Mouse (Mus musculus): ENCODE results near the gene Slc5a5.

Slc5a5 gene

GRCm38 (mm10) chr8:70865350-70866000, 27.1 kb downstream of the Slc5a5 start:
- in situ Hi-C loops (cut with MboI; ENCODE audit: unreplicated experiment in 2 of 2), result no loop called here

- in situ Hi-C loops (cut with MboI; ENCODE audit: unreplicated experiment in 2 of 2), result no loop called here
These were observed 27.8 kb downstream of the Slc5a5 start for GRCm38 (mm10) chr8:70864712-70865221.

GRCm38 (mm10) chr8:70863956-70864711, 28.4 kb downstream of the Slc5a5 start:
- in situ Hi-C loops (cut with MboI; ENCODE audit: unreplicated experiment in 2 of 2), result no loop called here

- in situ Hi-C loops (cut with MboI; ENCODE audit: unreplicated experiment in 2 of 2), result no loop called here
These were observed 29.5 kb downstream of the Slc5a5 start, which contains the start of gene Kcnn1 for GRCm38 (mm10) chr8:70862824-70863641. Gene Kcnn1, minus strand, starts transcription at chr8:70863258.

GRCm38 (mm10) chr8:70857516-70857915, 35.0 kb downstream of the Slc5a5 start:
- in situ Hi-C loops (cut with MboI; ENCODE audit: unreplicated experiment in 2 of 2), result no loop called here

GRCm38 (mm10) chr8:70856541-70857197, 35.9 kb downstream of the Slc5a5 start:
- in situ Hi-C loops (cut with MboI; ENCODE audit: unreplicated experiment in 2 of 2), result no loop called here

GRCm38 (mm10) chr8:70856028-70856427, 36.5 kb downstream of the Slc5a5 start:
- in situ Hi-C loops (cut with MboI; ENCODE audit: unreplicated experiment in 2 of 2), result no loop called here

GRCm38 (mm10) chr8:70853863-70854262, 38.7 kb downstream of the Slc5a5 start:
- in situ Hi-C loops (cut with MboI; ENCODE audit: unreplicated experiment in 2 of 2), result no loop called here

- in situ Hi-C loops (cut with MboI; ENCODE audit: unreplicated experiment in 2 of 2), result no loop called here
These were observed 39.8 kb downstream of the Slc5a5 start for GRCm38 (mm10) chr8:70852595-70853231.

- in situ Hi-C loops (cut with MboI; ENCODE audit: unreplicated experiment in 2 of 2), result no loop called here
These were observed 40.7 kb downstream of the Slc5a5 start for GRCm38 (mm10) chr8:70851837-70852236.

GRCm38 (mm10) chr8:70850947-70851346, 41.6 kb downstream of the Slc5a5 start:
- in situ Hi-C loops (cut with MboI; ENCODE audit: unreplicated experiment in 2 of 2), result no loop called here

- in situ Hi-C loops (cut with MboI; ENCODE audit: unreplicated experiment in 2 of 2), result no loop called here
These were observed 42.3 kb downstream of the Slc5a5 start for GRCm38 (mm10) chr8:70850132-70850845.

GRCm38 (mm10) chr8:70849333-70849990, 43.1 kb downstream of the Slc5a5 start:
- in situ Hi-C loops (cut with MboI; ENCODE audit: unreplicated experiment in 2 of 2), result loop anchor here (10.0 kb wide), 1 partner anchor 235 kb away; the partner anchor contains the start of gene Lrrc25 (in 2 of the 2)

- in situ Hi-C loops (cut with MboI; ENCODE audit: unreplicated experiment in 2 of 2), result loop anchor here (10.0 kb wide), 1 partner anchor 232 kb away; the partner anchor contains the start of gene Lrrc25 (in 2 of the 2)
These were observed 46.0 kb downstream of the Slc5a5 start for GRCm38 (mm10) chr8:70846371-70847154.

- in situ Hi-C loops (cut with MboI; ENCODE audit: unreplicated experiment in 2 of 2), result loop anchor here (10.0 kb wide), 1 partner anchor 230 kb away; the partner anchor contains the start of gene Lrrc25 (in 2 of the 2)
These were observed 47.4 kb downstream of the Slc5a5 start for GRCm38 (mm10) chr8:70845108-70845507.

- in situ Hi-C loops (cut with MboI; ENCODE audit: unreplicated experiment in 2 of 2), result loop anchor here (5.0 to 10.0 kb wide), 4 partner anchors 77 to 230 kb away; partner anchors contain the start of genes Lrrc25 (in 2 of the 2) and Gm3336 (in 1 of the 2)
These were observed 48.0 kb downstream of the Slc5a5 start for GRCm38 (mm10) chr8:70844523-70844922.

GRCm38 (mm10) chr8:70843941-70844340, 48.6 kb downstream of the Slc5a5 start:
- in situ Hi-C loops (cut with MboI; ENCODE audit: unreplicated experiment in 2 of 2), result loop anchor here (5.0 to 10.0 kb wide), 4 partner anchors 77 to 229 kb away; partner anchors contain the start of genes Lrrc25 (in 2 of the 2) and Gm3336 (in 1 of the 2)
